Mouse (Mus musculus): ENCODE measurements around the gene Smarcal1. TPM values are rescaled to one million over a fixed set of nuclear protein-coding genes. Genes with fewer than 3 reads are reported as not detected.

The Smarcal1 gene
- total RNA-seq, 2 experiments from 2014 or later: 26.3 to 27.6 TPM

Other genes with a start within 250 kb of the Smarcal1 start
- gene March4, start 46.3 kb upstream of the Smarcal1 start, total RNA-seq (2021): under 1 TPM; 0.05 to 0.16 TPM
- not detected for gene Ankar, start 117.3 kb downstream of the Smarcal1 start, total RNA-seq (2021)
- 1,000 to 10,000 TPM; 1,201 to 1,311 TPM for gene Rpl37a, start 128.0 kb downstream of the Smarcal1 start, total RNA-seq (2021)
- gene Igfbp2, start 241.3 kb downstream of the Smarcal1 start, total RNA-seq (2021): 10 to 100 TPM; 45.6 to 56.5 TPM

Data from gastrocnemius, postnatal 4 days (tissue).